Mouse (Mus musculus) CH12.LX (cell line): ENCODE results near the gene Msantd2. TPM values are rescaled to one million over a fixed set of nuclear protein-coding genes. Genes with fewer than 3 reads are reported as not detected.

Experiments used
- DNase-seq: peaks from one replicate; pipeline ENCODE4 v3.0.0-alpha.2; 2013; ENCODE audit errors: extremely low read depth
- H3K27ac ChIP-seq: 2 replicates; pipeline ENCODE4 v1.5.1; 2012; ENCODE audit warnings: low read depth, mild to moderate bottlenecking, control low read depth, moderate library complexity; ENCODE audit not compliant: insufficient read depth
- H3K27me3 ChIP-seq: replicated peaks from 2 replicates; pipeline ENCODE3; 2012; ENCODE audit warnings: inconsistent platforms
- H3K36me3 ChIP-seq, 2 experiments: replicated peaks in 1 of 2; 2 replicates each; pipeline versions ENCODE3 to v1.6.1; 2012; ENCODE audit warnings: inconsistent platforms in 1 of 2, low read length in 1 of 2, mild to moderate bottlenecking in 1 of 2, mixed read lengths in 1 of 2, moderate library complexity in 1 of 2; ENCODE audit not compliant: control insufficient read depth in 1 of 2, insufficient read depth in 1 of 2
- H3K4me1 ChIP-seq, 2 experiments: 2 replicates each; pipeline ENCODE4 v1.6.1; 2012; ENCODE audit warnings: inconsistent platforms in 1 of 2, moderate library complexity in 1 of 2; ENCODE audit not compliant: insufficient read depth in 2 of 2, control insufficient read depth in 1 of 2
- H3K4me2 ChIP-seq: 2 replicates; pipeline ENCODE4 v1.6.1; 2012; ENCODE audit warnings: low read depth, mild to moderate bottlenecking, control low read depth; ENCODE audit not compliant: poor library complexity, insufficient read depth, severe bottlenecking
- H3K4me3 ChIP-seq, 3 experiments: fragments of 150-350 bp in 1 of 3; sonication (generic) in 1 of 3; replicated peaks in 1 of 3; 2 replicates each; pipeline versions ENCODE3 to v1.5.1; 2011 to 2012; ENCODE audit warnings: low read depth in 2 of 3, low read length in 2 of 3, mild to moderate bottlenecking in 2 of 3, moderate library complexity in 2 of 3, control low read depth in 1 of 3, improper control_type of control experiment in 1 of 3, inconsistent platforms in 1 of 3, mixed read lengths in 1 of 3; ENCODE audit not compliant: poor library complexity in 1 of 3
- H3K79me2 ChIP-seq: replicated peaks from 2 replicates; pipeline ENCODE4 v1.6.1; 2012; ENCODE audit warnings: mild to moderate bottlenecking, moderate library complexity; ENCODE audit not compliant: control insufficient read depth, poor library complexity, insufficient read depth, severe bottlenecking; ENCODE audit errors: extremely low read depth
- H3K9ac ChIP-seq: 2 replicates; pipeline ENCODE4 v1.6.1; 2012; ENCODE audit warnings: low read depth, mild to moderate bottlenecking, control low read depth, moderate library complexity; ENCODE audit not compliant: insufficient read depth
- H3K9me3 ChIP-seq: replicated peaks from 2 replicates; pipeline ENCODE3; 2012; ENCODE audit warnings: low read length, inconsistent platforms, mixed read lengths
- BHLHE40 ChIP-seq: IDR thresholded peaks from 2 replicates; pipeline ENCODE4 v1.6.1; 2011; ENCODE audit warnings: mild to moderate bottlenecking, low read depth, low read length, improper control_type of control experiment
- CHD1 ChIP-seq: IDR thresholded peaks from 2 replicates; pipeline ENCODE4 v1.6.1; 2012; ENCODE audit warnings: low read depth, low read length, improper control_type of control experiment, inconsistent platforms
- CHD2 ChIP-seq: IDR thresholded peaks from 2 replicates; pipeline ENCODE4 v1.6.1; 2011; ENCODE audit warnings: low read length, improper control_type of control experiment
- CTCF ChIP-seq, 2 experiments: IDR thresholded peaks in 1 of 2; conservative IDR thresholded peaks in 1 of 2; 2 replicates each; pipeline ENCODE4 v1.5.1; 2011 to 2012; ENCODE audit warnings: low read depth in 2 of 2, low read length in 2 of 2, improper control_type of control experiment in 1 of 2, inconsistent platforms in 1 of 2, mild to moderate bottlenecking in 1 of 2, moderate library complexity in 1 of 2
- E2F4 ChIP-seq: IDR thresholded peaks from 2 replicates; pipeline ENCODE4 v1.6.1; 2011; ENCODE audit warnings: low read depth, low read length, improper control_type of control experiment; ENCODE audit not compliant: insufficient replicate concordance
- ELF1 ChIP-seq: IDR thresholded peaks from 2 replicates; pipeline ENCODE4 v1.6.1; 2014; ENCODE audit warnings: low read depth, mild to moderate bottlenecking, inconsistent platforms, low read length, improper control_type of control experiment
- EP300 ChIP-seq: IDR thresholded peaks from 2 replicates; pipeline ENCODE4 v1.6.1; 2011; ENCODE audit warnings: low read length, improper control_type of control experiment
- ETS1 ChIP-seq: conservative IDR thresholded peaks from 2 replicates; pipeline ENCODE4 v1.6.1; 2012; ENCODE audit warnings: low read depth, mild to moderate bottlenecking, inconsistent platforms, low read length, improper control_type of control experiment, moderate library complexity
- GABPA ChIP-seq: IDR thresholded peaks from 2 replicates; pipeline ENCODE4 v1.6.1; 2012; ENCODE audit warnings: low read depth, low read length, improper control_type of control experiment, inconsistent platforms; ENCODE audit not compliant: insufficient replicate concordance
- HCFC1 ChIP-seq: IDR thresholded peaks from 2 replicates; pipeline ENCODE4 v1.6.1; 2012; ENCODE audit warnings: low read depth, mild to moderate bottlenecking, inconsistent platforms, low read length, improper control_type of control experiment
- IRF4 ChIP-seq: IDR thresholded peaks from 2 replicates; pipeline ENCODE4 v1.6.1; 2014; ENCODE audit warnings: low read depth, mild to moderate bottlenecking, inconsistent platforms, low read length, improper control_type of control experiment
- JUN ChIP-seq: IDR thresholded peaks from 2 replicates; pipeline ENCODE4 v1.6.1; 2011; ENCODE audit warnings: low read depth, mild to moderate bottlenecking, low read length, improper control_type of control experiment, moderate library complexity; ENCODE audit not compliant: insufficient read depth
- JUND ChIP-seq: conservative IDR thresholded peaks from 2 replicates; pipeline ENCODE4 v1.6.1; 2011; ENCODE audit warnings: low read depth, low read length, improper control_type of control experiment
- KAT2A ChIP-seq: IDR thresholded peaks from 2 replicates; pipeline ENCODE4 v1.6.1; 2012; ENCODE audit warnings: low read length, improper control_type of control experiment, inconsistent platforms; ENCODE audit not compliant: insufficient replicate concordance
- MAFK ChIP-seq: IDR thresholded peaks from 2 replicates; pipeline ENCODE4 v1.6.1; 2011; ENCODE audit warnings: low read length, improper control_type of control experiment; ENCODE audit not compliant: insufficient replicate concordance
- MAX ChIP-seq: IDR thresholded peaks from 2 replicates; pipeline ENCODE4 v1.6.1; 2011; ENCODE audit warnings: low read length, improper control_type of control experiment
- MAZ ChIP-seq: IDR thresholded peaks from 2 replicates; pipeline ENCODE4 v1.6.1; 2012; ENCODE audit warnings: low read depth, mild to moderate bottlenecking, inconsistent platforms, low read length, improper control_type of control experiment, moderate library complexity
- MEF2A ChIP-seq: IDR thresholded peaks from 2 replicates; pipeline ENCODE4 v1.6.1; 2014; ENCODE audit warnings: low read depth, mild to moderate bottlenecking, inconsistent platforms, low read length, improper control_type of control experiment, borderline replicate concordance
- MXI1 ChIP-seq: IDR thresholded peaks from 2 replicates; pipeline ENCODE4 v1.6.1; 2011; ENCODE audit warnings: mild to moderate bottlenecking, low read depth, low read length, improper control_type of control experiment
- MYC ChIP-seq: IDR thresholded peaks from 2 replicates; pipeline ENCODE4 v1.6.1; 2011; ENCODE audit warnings: low read depth, mild to moderate bottlenecking, improper control_type of control experiment, low read length
- NELFE ChIP-seq: IDR thresholded peaks from 2 replicates; pipeline ENCODE4 v1.6.1; 2011; ENCODE audit warnings: low read depth, low read length, improper control_type of control experiment
- NRF1 ChIP-seq: IDR thresholded peaks from 2 replicates; pipeline ENCODE4 v1.6.1; 2014; ENCODE audit warnings: low read depth, mild to moderate bottlenecking, inconsistent platforms, low read length, improper control_type of control experiment, moderate library complexity
- PAX5 ChIP-seq: IDR thresholded peaks from 2 replicates; pipeline ENCODE4 v1.6.1; 2012; ENCODE audit warnings: low read length, inconsistent platforms, mixed read lengths
- POLR2A ChIP-seq: IDR thresholded peaks from 2 replicates; pipeline ENCODE4 v1.6.1; 2011; ENCODE audit warnings: low read depth, mild to moderate bottlenecking, improper control_type of control experiment, low read length
- POLR2AphosphoS2 ChIP-seq: IDR thresholded peaks from 2 replicates; pipeline ENCODE4 v1.6.1; 2011; ENCODE audit warnings: low read depth, low read length, improper control_type of control experiment
- RAD21 ChIP-seq: IDR thresholded peaks from 2 replicates; pipeline ENCODE4 v1.6.1; 2011; ENCODE audit warnings: low read depth, mild to moderate bottlenecking, low read length, improper control_type of control experiment, moderate library complexity
- RCOR1 ChIP-seq: conservative IDR thresholded peaks from 2 replicates; pipeline ENCODE4 v1.6.1; 2012; ENCODE audit warnings: low read depth, mild to moderate bottlenecking, inconsistent platforms, low read length, improper control_type of control experiment
- SIN3A ChIP-seq: IDR thresholded peaks from 2 replicates; pipeline ENCODE4 v1.6.1; 2012; ENCODE audit warnings: low read length, improper control_type of control experiment, inconsistent platforms
- SMC3 ChIP-seq: IDR thresholded peaks from 2 replicates; pipeline ENCODE4 v1.6.1; 2011; ENCODE audit warnings: low read depth, low read length, improper control_type of control experiment
- TBP ChIP-seq: conservative IDR thresholded peaks from 2 replicates; pipeline ENCODE4 v1.6.1; 2011; ENCODE audit warnings: low read depth, low read length, improper control_type of control experiment
- TCF12 ChIP-seq: IDR thresholded peaks from 2 replicates; pipeline ENCODE4 v1.6.1; 2014; ENCODE audit warnings: low read depth, mild to moderate bottlenecking, inconsistent platforms, low read length, improper control_type of control experiment
- UBTF ChIP-seq: IDR thresholded peaks from 2 replicates; pipeline ENCODE4 v1.6.1; 2012; ENCODE audit warnings: low read depth, mild to moderate bottlenecking, inconsistent platforms, low read length, improper control_type of control experiment, moderate library complexity
- USF1 ChIP-seq: IDR thresholded peaks from 2 replicates; pipeline ENCODE4 v1.6.1; 2014; ENCODE audit warnings: low read depth, mild to moderate bottlenecking, inconsistent platforms, low read length, improper control_type of control experiment
- USF2 ChIP-seq: conservative IDR thresholded peaks from 2 replicates; pipeline ENCODE4 v1.6.1; 2011; ENCODE audit warnings: low read depth, low read length, improper control_type of control experiment
- ZC3H11A ChIP-seq: IDR thresholded peaks from 2 replicates; pipeline ENCODE4 v1.6.1; 2012; ENCODE audit warnings: low read depth, mild to moderate bottlenecking, inconsistent platforms, low read length, improper control_type of control experiment
- ZKSCAN1 ChIP-seq: IDR thresholded peaks from 2 replicates; pipeline ENCODE4 v1.6.1; 2012; ENCODE audit warnings: low read depth, inconsistent platforms, low read length, improper control_type of control experiment, borderline replicate concordance
- ZMIZ1 ChIP-seq: IDR thresholded peaks from 2 replicates; pipeline ENCODE4 v1.6.1; 2012; ENCODE audit warnings: low read depth, mild to moderate bottlenecking, inconsistent platforms, low read length, improper control_type of control experiment
- ZNF384 ChIP-seq: IDR thresholded peaks from 2 replicates; pipeline ENCODE4 v1.6.1; 2012; ENCODE audit warnings: low read depth, low read length, improper control_type of control experiment, inconsistent platforms
- dilution Hi-C: fragments of 300-500 bp; cut with MboI; formaldehyde crosslinking; loops from 2 replicates; pipeline ENCODE4 v1.14.3; 2020; ENCODE audit warnings: low sequenced_read_pairs; ENCODE audit not compliant: extremely low pct_unique_long_range_greater_than_20kb, extremely low pct_ligation_motif_present
- in situ Hi-C: fragments of 300-500 bp; cut with MboI; formaldehyde crosslinking; loops from 3 replicates; pipeline ENCODE4 v1.14.3; 2019; ENCODE audit warnings: low sequenced_read_pairs, low pct_ligation_motif_present, low pct_unique_long_range_greater_than_20kb, mixed read lengths
- polyA plus RNA-seq: library from polyadenylated mRNA; unstranded; fragments of >175 nt; gene quantifications from 2 replicates; pipeline ENCODE4 v1.2.1, GENCODE M21; 2012; ENCODE audit warnings: low read depth; ENCODE audit not compliant: insufficient read length
- total RNA-seq, 2 experiments: library from RNA; depleted of rRNA; stranded (reverse); fragments of 300-350 nt in 1 of 2; fragments of >200 nt in 1 of 2; gene quantifications; 2 replicates each; pipeline ENCODE4 v1.2.3; 2012 to 2014

Msantd2 gene
- total RNA-seq (2012; rRNA removed), result 14.2 and 16.8 TPM in 2 replicates
- total RNA-seq (2014; rRNA removed), result 13.8 and 15.5 TPM in 2 replicates
- 9.5 and 11.9 TPM in 2 replicates for polyA plus RNA-seq

DNA sequence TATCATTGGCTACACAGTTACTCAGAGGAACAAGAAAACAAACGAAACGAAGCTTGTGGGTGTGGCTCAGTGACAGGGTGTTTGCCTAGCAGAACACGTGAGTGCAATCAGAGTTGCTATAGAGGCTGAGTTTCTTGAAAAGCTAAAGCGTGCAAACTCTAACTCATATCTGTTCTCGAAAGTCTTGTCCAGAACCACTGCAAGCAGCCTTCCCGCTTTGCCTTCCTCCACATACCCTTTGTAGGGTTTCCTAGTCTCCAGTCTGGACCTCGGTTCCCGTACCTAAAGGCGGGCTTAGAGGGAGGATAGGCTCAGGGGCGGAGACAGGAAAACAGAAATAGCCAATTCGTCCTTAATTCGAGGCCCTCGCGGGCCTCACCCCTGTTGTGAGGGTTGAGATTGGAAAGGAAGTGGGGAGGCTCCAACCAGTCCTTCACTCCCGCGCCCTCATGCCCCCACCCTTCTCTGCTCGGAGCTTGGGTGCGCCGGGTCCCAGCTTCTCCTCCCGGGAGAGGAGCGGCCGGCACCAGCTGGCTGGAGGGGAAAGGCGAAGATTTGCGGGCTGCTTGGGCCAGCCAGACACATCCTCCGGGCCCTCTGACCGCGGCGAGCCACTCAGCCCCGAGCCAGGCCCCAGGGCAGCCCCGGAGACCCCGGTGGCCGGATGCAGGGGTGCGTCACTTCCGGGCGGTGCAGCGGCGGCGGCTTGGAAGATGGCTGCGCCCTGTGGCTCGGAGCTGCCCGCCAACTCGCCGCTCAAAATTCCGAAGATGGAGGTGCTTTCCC lies at the start of gene Msantd2:
Gene Msantd2, plus strand, starts transcription at position 709 of the 786 bp plus-strand sequence.
- H3K27ac ChIP-seq, result peak within 1 kb of the TSS; percentile 90
- DNase-seq, result peak; percentile 69
- no peaks in the 10 kb centered on the region for H3K9me3 ChIP-seq
- H3K4me1 ChIP-seq, result peaks cover 2 to 14% of the 10 kb centered on the region in 2 experiments; a peak in 2 of 4 replicates
- dilution Hi-C loops, result no loop called here
- in situ Hi-C loops, result no loop called here
- H3K36me3 ChIP-seq, result peaks cover 0 to 8% of the 10 kb centered on the region in 2 experiments
- peak within 1 kb of the TSS; percentile 89 for H3K4me2 ChIP-seq
- peaks cover 10% of the 10 kb centered on the region; the same call in 1 of the 2 replicates for H3K79me2 ChIP-seq
- TF ChIP-seq JUN, result no peak
- TF ChIP-seq ZKSCAN1, result no peak
- TF ChIP-seq JUND, result no peak
- no peak for TF ChIP-seq ETS1
- TF ChIP-seq MAZ, result no peak; the same call in 1 of the 2 replicates
- no peak for TF ChIP-seq E2F4
- TF ChIP-seq MXI1, result peak; percentile 95; the same call in 1 of the 2 replicates
- TF ChIP-seq ZC3H11A, result no peak
- TF ChIP-seq EP300, result no peak
- TF ChIP-seq USF2, result no peak
- peak; percentile 80 for TF ChIP-seq HCFC1
- 0 out of 2 replicates have a peak, but pooled peaks have one; percentile 28 for TF ChIP-seq UBTF
- TF ChIP-seq MAX, result peak; percentile 87
- TF ChIP-seq GABPA, result no peak
- peak; percentile 75 for TF ChIP-seq ZMIZ1
- TF ChIP-seq BHLHE40, result peak; percentile 88
- TF ChIP-seq POLR2AphosphoS2, result no peak
- TF ChIP-seq CHD1, result no peak
- peak; percentile 90 for TF ChIP-seq POLR2A
- TF ChIP-seq ZNF384, result no peak
- no peak for TF ChIP-seq CHD2
- 0 out of 2 replicates have a peak, but pooled peaks have one; percentile 3 for TF ChIP-seq IRF4
- peak; percentile 63; the same call in 1 of the 2 replicates for TF ChIP-seq KAT2A
- no peak for TF ChIP-seq MAFK
- TF ChIP-seq USF1, result peak; percentile 39
- no peak for TF ChIP-seq RCOR1
- TF ChIP-seq NELFE, result peak; percentile 74; the same call in 1 of the 2 replicates
- TF ChIP-seq RAD21, result no peak
- peak; percentile 80; the same call in 1 of the 2 replicates for TF ChIP-seq MYC
- TF ChIP-seq TBP, result 0 out of 2 replicates have a peak, but pooled peaks have one; percentile 15
- TF ChIP-seq TCF12, result peak; percentile 89
- TF ChIP-seq MEF2A, result no peak
- TF ChIP-seq ELF1, result peak; percentile 61; the same call in 1 of the 2 replicates
- TF ChIP-seq SIN3A, result peak; percentile 72
- no peak for TF ChIP-seq CTCF (conservative IDR thresholded peaks at IDR 0.05 in 1 of 2, IDR thresholded peaks at IDR 0.05 in 1 of 2; ENCODE audit: low read depth in 2 of 2, low read length in 2 of 2)
- TF ChIP-seq PAX5, result no peak
- peak; percentile 52; the same call in 1 of the 2 replicates for TF ChIP-seq NRF1
- TF ChIP-seq SMC3, result no peak
- H3K27me3 ChIP-seq, result no peaks in the 10 kb centered on the region
- H3K4me3 ChIP-seq, result peak within 1 kb of the TSS; percentile 67 to 92 (median 84)
- H3K9ac ChIP-seq, result peak within 1 kb of the TSS; percentile 90
